In the genomic region with DNA sequence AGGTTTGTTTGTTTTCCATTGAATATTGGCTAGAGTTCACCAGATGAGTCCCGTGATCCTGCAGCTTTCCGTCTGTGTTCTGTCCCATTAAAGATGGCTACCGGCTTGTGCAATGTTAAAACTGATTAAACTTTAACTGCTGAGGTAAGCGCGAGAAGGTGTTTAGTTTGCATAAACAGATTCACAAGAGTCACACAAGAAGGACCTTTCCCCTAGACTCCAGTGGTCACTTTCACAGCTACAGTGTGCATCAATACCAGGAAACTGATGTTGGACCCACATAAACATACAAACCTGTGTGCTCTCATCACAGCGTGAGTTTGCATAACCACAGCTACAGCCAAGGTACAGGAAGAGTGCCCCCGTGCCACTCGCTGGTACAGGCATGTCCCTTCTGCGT, we compare ENCODE assay signal across 17 mouse cellular contexts. TPM values are rescaled to one million over a fixed set of nuclear protein-coding genes. Genes with fewer than 3 reads are reported as not detected.
DNase-seq lines count a peak whose midpoint lies in the region; ATAC-seq and TF ChIP-seq lines count a peak whose summit lies in the region.
"Had no signal": no experiment of that assay in that cellular context is flagged by ENCODE, and none has a peak within 500 bp of the region (broad histone marks: within the 10 kb centered on the region; RNA-seq: fewer than 3 reads in every experiment).

No protein-coding gene starts in this region.

- H3K27me3 ChIP-seq in kidney, adult 2 months (replicated peaks; ENCODE audit: control insufficient read depth, insufficient read depth, low read length) = no peaks in the 10 kb centered on the region
- H3K27me3 ChIP-seq in liver, postnatal 0 days (ENCODE audit: insufficient read depth, low read length) = no peaks in the 10 kb centered on the region
- H3K27me3 ChIP-seq: neural tube, embryonic 13.5 days; Patski had no signal

- H3K36me3 ChIP-seq in kidney, adult 2 months (ENCODE audit: control insufficient read depth, insufficient read depth, low read length) = no peaks in the 10 kb centered on the region
- H3K36me3 ChIP-seq in liver, postnatal 0 days (replicated peaks; ENCODE audit: insufficient read depth, low read length) = no peaks in the 10 kb centered on the region
- H3K36me3 ChIP-seq: midbrain, embryonic 10.5 days; neural tube, embryonic 13.5 days had no signal

- TF ChIP-seq CTCF in kidney, adult 2 months (conservative IDR thresholded peaks at IDR 0.05; ENCODE audit: insufficient read depth, insufficient read length, low read depth, low read length) = no peak
- TF ChIP-seq CTCF in liver, postnatal 0 days (IDR thresholded peaks at IDR 0.05; ENCODE audit: low read depth) = no peak

- WGBS in kidney, adult 2 months = 45% methylated on average over 9 of the region's 9 CpGs
- WGBS in liver, postnatal 0 days (ENCODE audit: insufficient replicate concordance) = 58% methylated on average over 9 of the region's 9 CpGs

- no peak for TF ChIP-seq POLR2A in kidney, adult 2 months (IDR thresholded peaks at IDR 0.05; ENCODE audit: low read depth, low read length)

- peak overlapping the region; percentile 53; the same call in 1 of the 2 replicates for H3K4me2 ChIP-seq in liver, postnatal 0 days (ENCODE audit: low read depth, low read length)
- H3K4me2 ChIP-seq: hindbrain, embryonic 14.5 days; neural tube, embryonic 13.5 days had no signal

- H3K4me3 ChIP-seq in kidney, adult 2 months (ENCODE audit: insufficient read depth, low read depth, low read length) = no peak overlapping the region
- H3K4me3 ChIP-seq in liver, postnatal 0 days (ENCODE audit: low read depth, low read length) = no peak overlapping the region
- H3K4me3 ChIP-seq: midbrain, embryonic 10.5 days; neural tube, embryonic 13.5 days had no signal

- peak overlapping the region; percentile 91 for H3K27ac ChIP-seq in kidney, adult 2 months (ENCODE audit: insufficient read depth, low read depth, low read length)
- H3K27ac ChIP-seq in liver, postnatal 0 days (ENCODE audit: low read depth) = peak overlapping the region; percentile 94
- H3K27ac ChIP-seq: hindbrain, embryonic 14.5 days; midbrain, embryonic 10.5 days; neural tube, embryonic 13.5 days had no signal

- H3K9ac ChIP-seq in liver, postnatal 0 days (replicated peaks) = no peak overlapping the region
- H3K9ac ChIP-seq: hindbrain, embryonic 14.5 days; neural tube, embryonic 13.5 days had no signal

- TF ChIP-seq EP300 in liver, postnatal 0 days (IDR thresholded peaks at IDR 0.05; ENCODE audit: low read depth) = peak; percentile 87

- ATAC-seq in liver, postnatal 0 days = peak; percentile 92
- ATAC-seq: activated CD4-positive, CD25-positive, alpha-beta regulatory T cell, adult 4 months; Patski had no signal

- H3K4me1 ChIP-seq in kidney, adult 2 months (ENCODE audit: control insufficient read depth, insufficient read depth, low read length) = peaks cover 8% of the 10 kb centered on the region; the same call in 1 of the 2 replicates
- H3K4me1 ChIP-seq in liver, postnatal 0 days (ENCODE audit: insufficient read depth) = no peaks in the 10 kb centered on the region
- H3K4me1 ChIP-seq: midbrain, embryonic 10.5 days; neural tube, embryonic 13.5 days had no signal

- H3K9me3 ChIP-seq in liver, postnatal 0 days (ENCODE audit: low read length) = no peaks in the 10 kb centered on the region
- H3K9me3 ChIP-seq: midbrain, embryonic 10.5 days; neural tube, embryonic 13.5 days had no signal

- peak; percentile 23 for DNase-seq in adipocyte (ENCODE audit: low spot score)
- peak; percentile 92 for DNase-seq in kidney, adult 2 months
- DNase-seq in kidney, postnatal 25 days = peak; percentile 53 to 60
- peak; percentile 41 for DNase-seq in liver, postnatal 0 days
- DNase-seq in right cerebral cortex, postnatal 14 days = no peak
- DNase-seq in layer of hippocampus, adult 9-11 months = no peak
- no peak for DNase-seq in frontal cortex, adult 2 months (ENCODE audit: extremely low spot score in 1 of 2, low spot score in 1 of 2)
- DNase-seq: cerebellum, postnatal 10 days; gastrocnemius, postnatal 14 days; lung, adult 2 months; lung, postnatal 4 days; thymus, postnatal 25 days had no signal

RNA-seq across cellular contexts. Expression of a gene that starts 37.4 kb away (rescaled TPM):
- polyA plus RNA-seq in kidney, adult 2 months (2012; rRNA removed) = 39.7 and 43.5 TPM in 2 replicates
- 255 and 267 TPM in 2 replicates for polyA plus RNA-seq in liver, postnatal 0 days (2015; fragmentation: Nextera tagmentation; extraction: Ambion mirVana)
- polyA plus RNA-seq in frontal cortex, adult 2 months (2012; rRNA removed) = 23.8 and 27.1 TPM in 2 replicates

Comparison
In these comparisons a context has a peak if more than half of its experiments do, and no peak if none do; other contexts are left out.
1. DNase-seq: peak in adipocyte (single experiment), kidney, adult 2 months (single experiment), kidney, postnatal 25 days (2 of 2) and liver, postnatal 0 days (single experiment); none in right cerebral cortex, postnatal 14 days (single experiment), layer of hippocampus, adult 9-11 months (single experiment) and frontal cortex, adult 2 months (0 of 2).